Mouse (Mus musculus) monocyte, adult 5-6 weeks (primary cell): ENCODE data around the gene Gm28036. TPM values are rescaled to one million over a fixed set of nuclear protein-coding genes. Genes with fewer than 3 reads are reported as not detected.
"Not testable (repeated sequence)": the region's sequence is repeated elsewhere in the genome, so short reads cannot be mapped to it uniquely, and the experiment has no call there.

Experiments used
- ATAC-seq: fragments of 153-309, 156-312 bp; replicated peaks from 2 replicates; pipeline ENCODE4 v1.8.0; 2017; ENCODE audit warnings: mild to moderate bottlenecking; ENCODE audit not compliant: low TSS enrichment, insufficient number of reproducible peaks, severe bottlenecking, poor library complexity, low FRiP score
- total RNA-seq: library from RNA; stranded (forward); fragments of 200-1000, 200-491, 200-594 nt; gene quantifications from 3 replicates; pipeline ENCODE4 v1.2.3, GENCODE M21; 2017

The Gm28036 gene
- total RNA-seq: 22.3 to 33.9 TPM (median 24.9 TPM) in 3 replicates

GRCm38 (mm10) chr2:156126992-156127391 is at the start of gene Gm28036:
Gene Gm28036 (minus strand): TSS chr2:156127092.
- no peak for ATAC-seq

DNA sequence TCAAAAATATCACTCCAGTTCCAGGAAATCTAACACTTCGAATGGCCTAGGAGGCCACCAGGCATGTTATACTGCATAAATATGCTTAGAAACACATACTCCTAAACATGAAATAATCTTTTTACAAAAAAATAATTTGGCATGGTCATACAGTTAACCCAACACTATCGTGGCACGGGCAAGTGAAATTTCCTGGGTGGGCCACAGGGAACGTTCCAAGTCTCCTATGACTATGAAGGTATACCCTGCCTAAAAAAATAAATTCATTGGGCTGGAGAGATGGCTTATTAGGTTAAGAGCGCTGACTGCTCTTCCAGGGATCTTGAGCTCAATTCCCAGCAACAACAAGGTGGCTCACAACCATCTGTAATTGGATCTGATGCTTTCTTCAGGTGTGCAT is 39.7 kb upstream of the Gm28036 start:
- no peak for ATAC-seq

DNA sequence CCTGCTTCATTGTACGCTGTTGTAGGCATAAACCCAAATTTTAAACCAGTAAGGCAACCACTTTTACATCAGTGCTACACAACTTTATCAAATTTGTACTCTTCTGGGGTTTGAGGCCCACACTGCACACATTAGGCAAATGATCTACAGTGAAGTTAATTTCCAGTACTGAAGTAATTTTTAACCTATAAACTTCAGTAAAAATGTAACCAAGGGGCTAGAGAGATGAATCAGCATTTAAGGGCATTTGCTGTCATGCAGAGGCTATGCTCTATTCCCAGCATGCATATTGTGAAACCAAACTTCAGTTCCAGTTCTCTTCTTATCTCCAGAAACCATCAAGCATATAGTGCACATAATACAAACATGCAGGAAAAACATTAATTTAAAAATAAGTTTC is 38.6 kb upstream of the Gm28036 start:
- no peak for ATAC-seq

DNA sequence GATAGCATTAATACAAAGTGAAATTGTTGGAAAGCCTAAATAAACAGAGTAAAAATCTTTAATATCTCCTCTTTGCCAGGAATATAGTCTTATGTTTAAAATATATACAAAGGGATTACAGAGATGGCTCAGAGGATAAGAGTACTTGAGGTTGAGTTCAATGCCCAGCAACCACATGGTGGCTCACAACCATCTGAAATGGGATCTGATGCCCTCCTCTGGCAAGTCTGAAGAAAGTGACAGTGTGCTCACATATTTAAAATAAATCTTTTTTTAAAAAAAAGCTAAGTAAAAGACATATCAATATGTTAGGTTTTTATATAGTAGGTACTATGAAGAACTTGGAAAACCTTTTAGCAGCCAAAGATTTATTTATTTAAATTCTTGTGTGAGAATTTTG is 24.6 kb upstream of the Gm28036 start:
- ATAC-seq: no peak

DNA sequence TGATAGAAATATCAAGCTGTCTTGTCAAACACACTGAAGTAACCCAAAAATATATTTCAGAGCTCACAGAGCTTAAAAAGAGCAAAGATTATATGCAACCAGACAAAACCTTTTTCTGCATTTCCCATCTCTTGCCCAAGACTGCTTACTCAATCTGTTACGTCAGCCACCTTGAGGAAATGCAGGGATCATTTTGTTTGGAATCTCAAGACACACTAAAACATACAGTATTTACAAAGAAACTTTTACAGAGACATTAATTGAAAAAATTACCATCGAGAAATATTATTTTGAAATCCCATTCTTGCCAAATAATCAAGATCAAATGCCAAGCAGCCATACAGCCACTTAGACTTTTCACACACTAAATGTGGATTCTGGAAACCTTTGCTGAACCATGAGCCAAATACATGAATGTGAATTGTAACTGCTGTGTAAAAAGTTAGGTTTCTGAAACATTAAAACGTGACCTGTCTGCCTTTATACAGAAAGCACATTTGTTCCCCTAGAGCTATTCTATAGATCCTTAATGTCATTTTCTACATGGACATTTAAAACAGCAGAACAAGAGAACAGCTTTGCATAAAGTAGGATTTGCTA is 20.5 kb upstream of the Gm28036 start:
- no peak for ATAC-seq

- ATAC-seq: no peak
Observed at GRCm38 (mm10) chr2:156146272-156146989, 19.5 kb upstream of the Gm28036 start.

- ATAC-seq: no peak
Observed at GRCm38 (mm10) chr2:156145486-156146130, 18.7 kb upstream of the Gm28036 start.

DNA sequence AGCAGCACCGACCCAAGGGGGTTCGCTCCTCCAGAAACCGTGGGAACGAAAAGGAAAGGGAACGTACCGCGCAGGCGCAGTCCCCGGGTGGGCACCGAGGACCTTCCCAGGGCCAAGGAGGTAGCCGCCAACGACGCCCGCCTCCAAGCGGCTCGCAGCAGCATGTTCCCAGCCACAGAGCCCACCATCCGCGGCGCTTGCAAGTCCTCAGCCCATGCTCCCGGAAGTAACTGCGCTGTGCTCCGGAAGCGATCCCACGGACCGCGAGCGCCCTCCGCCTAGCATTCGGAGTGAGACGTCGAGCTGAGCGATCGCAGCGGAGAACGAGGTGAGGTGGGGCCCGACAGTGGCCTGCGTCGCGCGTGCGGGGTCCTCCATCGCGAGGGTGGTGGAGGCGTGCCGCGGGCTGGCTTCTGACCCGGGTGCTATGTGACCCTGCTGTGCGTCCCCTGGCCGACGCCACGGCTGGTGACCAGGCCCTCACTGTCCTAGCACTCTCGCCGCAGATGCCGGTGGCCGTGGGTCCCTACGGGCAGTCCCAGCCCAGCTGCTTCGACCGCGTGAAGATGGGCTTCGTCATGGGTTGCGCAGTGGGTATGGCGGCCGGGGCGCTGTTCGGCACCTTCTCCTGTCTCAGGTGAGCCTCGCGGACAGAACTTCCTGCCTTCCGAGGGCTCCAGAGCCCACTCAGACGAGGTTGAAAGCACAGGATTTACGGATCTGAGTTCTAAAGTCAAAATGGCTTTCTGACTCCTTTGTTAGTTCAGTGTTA is 17.2 kb upstream of the Gm28036 start, which contains the start of the genes Romo1 and Nfs1:
TSS of gene Romo1 (plus strand) at position 87 of the 772 bp plus-strand sequence.
TSS of gene Nfs1 (minus strand) at position 234 of the 772 bp plus-strand sequence.
- ATAC-seq: peak; percentile 91

- no peak for ATAC-seq
Observed at GRCm38 (mm10) chr2:156143367-156143766, 16.5 kb upstream of the Gm28036 start.

- no peak for ATAC-seq
Observed at GRCm38 (mm10) chr2:156142820-156143219, 15.9 kb upstream of the Gm28036 start.

GRCm38 (mm10) chr2:156135695-156136094 is 8.8 kb upstream of the Gm28036 start:
- no peak for ATAC-seq

DNA sequence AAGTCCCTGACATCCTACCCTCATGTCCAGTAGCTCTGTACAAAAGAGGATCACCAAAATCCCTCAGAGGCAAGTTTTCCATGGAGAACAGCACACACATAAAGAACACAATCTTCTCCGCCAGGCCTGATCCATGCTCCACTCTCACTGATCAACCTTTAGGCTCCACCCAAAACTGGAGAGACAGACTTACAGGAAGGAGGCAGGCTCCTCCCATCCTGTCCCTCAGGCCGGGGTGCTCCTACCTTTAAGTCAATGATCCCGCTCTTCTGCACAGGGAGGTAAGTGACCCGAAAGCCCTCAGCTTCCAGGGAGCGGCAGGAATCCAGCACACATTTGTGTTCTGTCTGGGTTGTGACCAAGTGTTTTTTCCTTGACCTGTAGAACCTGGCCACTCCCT is 7.3 kb upstream of the Gm28036 start:
- ATAC-seq: no peak

DNA sequence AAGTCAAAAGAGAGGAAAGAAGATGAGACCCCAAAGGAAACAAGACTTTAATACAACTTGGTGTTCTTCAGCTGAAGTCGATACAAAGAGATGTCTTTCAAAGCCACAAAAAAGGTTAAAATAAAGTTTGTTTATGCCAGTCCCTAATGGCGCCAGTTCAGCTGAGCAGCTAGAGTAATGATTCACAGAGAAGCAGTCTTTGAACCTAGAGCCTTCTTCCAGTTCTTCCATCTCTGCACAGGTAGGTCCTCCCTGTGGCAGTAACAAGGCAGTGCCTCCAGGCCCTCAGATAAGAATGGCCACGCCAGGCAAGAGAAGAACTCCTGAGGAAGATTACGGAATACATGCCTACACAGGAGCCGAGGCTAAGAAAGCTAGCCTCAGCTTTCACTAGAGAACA is 3.2 kb downstream of the Gm28036 start:
- no peak for ATAC-seq

GRCm38 (mm10) chr2:156119566-156119965 is 7.3 kb downstream of the Gm28036 start:
- ATAC-seq: no peak

GRCm38 (mm10) chr2:156112080-156112423 is 14.8 kb downstream of the Gm28036 start:
- not testable (repeated sequence) for ATAC-seq

DNA sequence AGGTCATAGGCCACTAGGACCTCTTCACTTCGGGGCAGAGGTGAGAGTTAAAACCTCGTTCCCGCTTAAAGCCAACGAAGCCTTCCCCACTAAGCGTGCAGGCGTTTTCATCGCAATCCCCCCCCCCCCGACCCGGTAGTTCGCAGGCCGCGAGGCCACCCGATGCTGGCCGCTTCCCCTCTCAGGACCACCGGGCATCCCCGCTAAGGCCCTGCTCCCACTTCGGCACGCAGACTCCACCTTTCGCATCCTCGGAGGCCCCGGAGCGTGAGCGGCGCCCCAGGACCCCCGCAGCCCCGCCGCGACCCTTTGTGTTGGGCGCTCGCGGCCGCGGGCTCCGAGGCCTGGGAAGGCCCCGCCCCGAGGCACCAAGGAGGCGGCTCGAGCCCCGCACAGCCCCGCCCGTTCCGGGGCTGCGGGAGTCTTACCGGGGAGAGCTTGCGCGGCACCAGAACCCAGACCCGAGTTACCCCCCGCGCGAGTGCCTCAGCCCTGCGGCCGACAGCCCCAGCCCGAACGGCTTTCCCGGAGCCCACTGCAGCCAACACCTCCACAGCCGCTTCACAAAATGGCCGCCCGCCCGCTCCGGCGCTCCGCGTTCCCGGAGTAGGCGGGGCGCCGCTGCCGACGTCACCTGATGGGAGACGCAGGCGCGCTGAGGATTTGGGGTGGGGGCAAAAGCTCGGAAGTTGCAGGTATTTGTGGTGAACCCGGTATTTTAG is 15.4 kb downstream of the Gm28036 start, which contains the start of the genes Cpne1 and Rbm12:
TSS of gene Cpne1 (minus strand) at position 608 of the 722 bp plus-strand sequence.
TSS of gene Rbm12 (minus strand) at position 621 of the 722 bp plus-strand sequence.
- ATAC-seq: peak; percentile 90

DNA sequence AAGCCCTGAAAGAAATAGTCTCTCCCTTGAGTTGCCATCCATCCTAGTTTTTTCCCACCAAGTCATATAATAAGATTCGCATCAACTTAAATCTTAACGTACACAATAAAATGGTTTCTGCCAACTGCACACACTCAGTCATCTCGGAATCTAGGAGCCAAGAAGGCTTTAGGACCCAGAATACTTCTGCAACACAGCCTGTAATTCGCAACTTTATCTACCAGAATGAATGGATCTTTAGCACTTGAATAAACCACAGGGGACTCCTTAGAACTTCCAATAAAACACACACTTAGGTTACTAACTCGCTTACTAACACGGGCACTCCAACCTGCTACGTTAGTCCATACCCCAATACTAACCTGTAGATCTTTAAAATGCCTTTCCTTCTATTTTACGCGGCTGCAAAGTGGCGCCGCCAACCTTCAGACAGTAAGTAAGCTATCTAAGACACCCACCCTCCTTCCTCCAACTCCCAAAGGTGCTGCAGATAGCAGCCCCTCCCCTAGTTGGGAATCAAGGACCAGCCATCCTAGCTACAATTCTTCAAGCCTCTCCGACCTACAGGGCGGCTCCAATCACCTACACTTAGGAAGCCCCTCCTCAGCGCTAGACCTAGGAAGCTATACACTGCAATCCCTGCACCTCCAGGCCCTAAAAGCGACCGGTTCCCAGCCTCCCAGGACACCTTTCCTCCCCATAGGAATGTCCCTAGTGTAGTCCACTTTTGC is 16.1 kb downstream of the Gm28036 start:
- peak; percentile 51 for ATAC-seq

DNA sequence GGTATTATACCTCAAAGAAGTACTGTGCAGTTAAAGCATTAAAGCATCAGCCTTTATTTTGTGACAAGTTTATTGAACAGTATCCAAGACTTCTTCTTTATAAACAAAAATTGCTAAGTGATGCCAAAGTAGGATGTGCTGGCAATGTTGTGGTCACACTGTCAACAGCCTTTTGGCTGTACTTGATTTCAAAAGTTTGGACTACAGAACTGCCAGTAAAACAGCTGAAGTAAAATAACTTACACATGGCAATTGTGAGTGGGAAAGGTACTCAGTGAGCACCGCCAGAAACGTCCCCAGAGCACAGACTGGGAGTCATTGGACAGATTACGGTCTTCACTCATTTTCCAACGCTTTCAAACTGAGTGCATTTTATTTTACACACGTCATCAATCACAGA is 35.0 kb downstream of the Gm28036 start:
- ATAC-seq: no peak
